Mouse (Mus musculus): ENCODE results near the gene Lcn5.

The Lcn5 gene

DNA sequence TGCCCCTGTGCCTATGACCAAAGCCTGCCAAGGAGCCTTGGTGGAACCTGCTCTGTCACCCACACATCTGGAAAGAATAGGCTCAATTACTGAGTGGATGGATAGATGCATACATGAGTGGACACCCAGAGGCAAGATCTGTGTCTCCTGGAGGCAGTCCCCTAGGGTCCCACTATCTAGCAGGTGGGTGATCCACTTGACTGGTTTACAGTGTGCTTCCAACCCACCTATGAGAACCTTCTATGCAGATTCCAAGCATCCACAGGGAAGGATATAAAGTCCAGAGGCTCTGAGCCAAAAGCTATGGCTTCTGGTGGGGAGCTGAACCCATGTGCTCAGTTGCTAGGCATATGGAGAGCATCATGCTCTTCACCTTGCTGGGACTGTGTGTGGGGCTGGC, at the start of gene Lcn5:
TSS of gene Lcn5 (plus strand) at position 301 of the 400 bp plus-strand sequence.
- no peak for DNase-seq

DNA sequence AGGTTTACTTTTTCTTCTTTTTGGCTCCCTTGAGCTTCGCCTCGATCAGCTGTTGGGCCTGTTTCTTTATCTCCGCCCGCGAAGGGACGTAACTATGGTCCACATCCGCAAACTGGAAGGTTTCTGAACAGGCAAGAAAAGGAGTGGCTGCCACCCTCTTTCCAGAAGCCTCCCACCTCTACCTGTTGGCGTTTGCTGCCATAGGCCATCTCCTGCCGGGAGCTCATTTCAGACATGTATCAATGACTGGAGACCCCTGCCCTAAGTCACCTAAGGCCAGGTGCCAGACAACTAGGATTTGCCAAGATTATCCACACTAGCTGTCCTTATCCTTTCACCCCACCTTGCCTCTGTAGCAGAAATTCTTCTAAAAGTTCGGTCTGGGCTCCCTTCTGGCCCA, 49.1 kb upstream of the Lcn5 start:
- DNase-seq: peak in 1 of 2 experiments; percentile 46

DNA sequence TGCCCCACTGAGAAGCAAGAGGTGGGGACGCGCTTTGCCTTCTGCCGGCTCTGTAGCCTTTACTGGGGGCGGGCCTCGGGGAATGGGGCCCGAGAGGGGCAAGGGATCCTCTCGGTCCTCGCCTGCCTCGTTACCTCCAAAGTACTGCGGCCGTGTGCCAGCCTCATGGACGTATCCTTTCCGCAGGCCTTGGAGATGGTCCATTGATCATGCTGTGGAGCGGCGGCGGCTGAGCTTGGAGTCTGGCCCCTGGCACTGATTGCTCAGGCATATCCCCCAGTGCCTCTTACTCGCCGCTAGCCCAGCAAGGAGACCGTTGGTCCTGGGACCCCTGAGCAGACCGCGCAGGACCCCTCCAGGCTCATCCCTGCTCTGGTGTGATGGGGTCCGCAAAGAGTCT, 41.4 kb upstream of the Lcn5 start:
- DNase-seq: peak; percentile 65 to 71

GRCm38 (mm10) chr2:25617578-25617977, 40.2 kb upstream of the Lcn5 start, which contains the start of gene Ccdc183:
TSS of gene Ccdc183 (minus strand) at chr2:25617678.
- no peak for DNase-seq

DNA sequence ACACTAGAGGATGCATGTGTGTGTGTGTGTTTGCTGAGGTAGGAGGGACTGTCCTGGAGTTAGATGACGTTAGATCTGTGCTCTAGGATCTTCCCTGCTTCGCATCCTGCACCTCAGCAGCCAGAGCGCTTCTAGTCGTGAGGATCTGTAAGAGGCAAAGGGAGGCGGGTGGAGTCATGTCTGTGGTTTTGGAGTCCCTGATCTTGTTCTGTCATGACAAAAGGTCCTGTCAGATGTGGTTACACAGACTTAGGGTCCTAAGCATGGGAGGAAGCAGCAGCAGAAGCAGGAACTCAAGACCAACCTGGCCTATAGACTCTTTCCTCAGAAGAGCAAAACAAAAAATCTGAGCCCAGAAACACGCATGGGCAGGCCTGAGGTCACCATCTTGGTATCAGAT, 37.4 kb upstream of the Lcn5 start:
- DNase-seq: no peak

GRCm38 (mm10) chr2:25620852-25621228, 36.9 kb upstream of the Lcn5 start:
- no peak for DNase-seq

DNA sequence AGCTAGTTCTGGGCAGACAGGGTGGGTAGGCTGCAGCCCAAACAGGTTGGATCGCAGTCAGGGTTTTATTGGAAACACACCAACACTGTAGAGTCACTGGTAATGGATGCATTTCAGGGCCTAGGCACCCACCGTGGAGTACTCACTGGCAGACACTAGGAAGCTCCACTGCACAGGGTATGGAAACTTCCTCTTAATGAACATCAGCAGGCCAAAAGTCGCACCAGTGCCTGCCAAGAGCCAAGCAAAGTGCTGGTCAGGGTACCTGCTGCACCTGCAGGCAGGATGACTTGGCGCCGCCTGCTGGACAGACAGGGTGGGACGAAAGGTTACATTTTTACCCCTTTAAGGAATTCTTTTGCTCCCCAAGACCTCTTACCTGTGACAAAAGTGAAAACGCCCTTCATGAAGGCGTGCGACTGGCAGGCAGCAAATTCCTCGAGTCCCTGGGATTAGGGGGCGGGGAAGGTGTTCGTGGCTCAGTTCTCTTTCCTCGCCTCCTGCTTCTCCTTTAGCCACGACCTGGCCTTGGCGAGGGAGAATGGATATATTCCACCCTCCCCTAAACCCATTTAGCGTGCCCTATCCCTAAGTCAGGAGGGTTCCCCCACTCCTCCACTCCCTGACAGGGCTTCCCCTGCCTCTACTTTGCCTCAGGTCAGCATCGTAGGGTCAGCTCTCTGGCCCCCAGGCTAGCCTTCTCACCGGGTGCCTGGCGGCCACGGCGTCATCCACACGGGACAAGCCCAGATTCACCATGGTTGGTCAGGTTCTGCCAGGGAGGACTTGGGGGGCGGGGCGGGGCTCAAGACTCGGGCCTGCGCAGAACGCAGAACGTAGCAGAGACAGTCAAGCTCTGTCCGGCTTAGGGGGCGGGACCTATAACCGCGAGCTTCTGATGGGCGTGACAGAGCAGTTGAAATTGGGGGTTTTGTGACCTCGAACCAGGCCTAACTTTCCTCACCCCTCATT, 36.2 kb upstream of the Lcn5 start, which contains the start of gene Tmem141:
TSS of gene Tmem141 (minus strand) at position 777 of the 972 bp plus-strand sequence.
- peak; percentile 92 to 95 for DNase-seq

- no peak for DNase-seq
Observed at GRCm38 (mm10) chr2:25625986-25626385, 31.8 kb upstream of the Lcn5 start.

DNA sequence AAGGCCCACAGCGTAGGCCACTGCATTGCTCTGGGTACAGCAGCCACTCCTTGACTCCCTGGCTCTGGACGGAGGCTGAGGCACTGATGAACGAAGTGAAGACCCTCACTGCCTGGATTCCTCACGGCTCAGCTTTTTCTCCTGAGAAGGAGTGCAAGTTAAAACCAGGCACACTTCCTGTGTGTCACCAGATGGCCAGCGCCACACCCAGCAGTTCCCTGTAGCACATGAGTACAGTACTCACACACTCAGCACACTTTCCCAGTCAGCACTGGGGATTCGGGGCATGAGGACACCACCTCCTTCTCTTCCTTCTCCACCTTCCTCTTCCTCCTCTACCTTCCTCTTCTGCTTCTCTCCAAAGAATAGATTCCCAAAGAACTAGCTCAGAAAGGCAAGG, 29.9 kb upstream of the Lcn5 start, which contains the start of gene Fcna:
TSS of gene Fcna (minus strand) at position 220 of the 400 bp plus-strand sequence.
- no peak for DNase-seq

DNA sequence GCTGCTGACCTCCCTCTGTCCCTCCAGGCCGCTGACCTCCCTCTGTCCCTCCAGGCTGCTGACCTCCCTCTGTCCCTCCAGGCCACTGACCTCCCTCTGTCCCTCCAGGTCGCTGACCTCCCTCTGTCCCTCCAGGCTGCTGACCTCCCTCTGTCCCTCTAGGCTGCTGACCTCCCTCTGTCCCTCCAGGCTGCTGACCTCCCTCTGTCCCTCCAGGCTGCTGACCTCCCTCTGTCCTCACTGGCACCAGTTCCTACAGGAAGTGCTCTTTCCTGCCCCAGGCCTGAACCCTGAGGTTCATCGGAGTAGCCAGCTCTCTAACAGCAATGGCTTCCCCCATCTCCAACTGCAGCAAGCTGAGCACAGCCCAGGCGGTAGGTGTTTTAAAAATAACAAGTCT, 29.0 kb upstream of the Lcn5 start:
- no peak for DNase-seq

DNA sequence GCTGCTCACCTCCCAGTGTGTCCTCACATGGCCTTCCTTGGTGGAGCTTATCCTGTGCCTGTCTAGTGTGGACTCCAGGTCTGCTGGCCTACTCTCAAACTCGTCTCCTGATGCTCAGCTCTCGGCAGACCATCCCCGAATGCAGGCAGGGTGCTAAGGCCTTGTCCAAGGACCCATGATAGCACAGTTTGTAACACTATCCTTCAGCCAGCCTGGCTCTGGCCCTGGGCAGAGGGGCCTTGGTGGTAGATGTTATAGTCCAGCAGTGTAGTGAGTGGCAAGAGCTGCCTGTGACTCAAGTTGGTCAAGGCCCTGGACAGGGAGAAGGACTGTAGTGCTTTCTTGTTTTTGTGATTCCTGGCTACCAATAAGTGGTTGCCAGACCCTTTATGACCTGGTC, 24.1 kb upstream of the Lcn5 start:
- no peak for DNase-seq

- no peak for DNase-seq
Observed at GRCm38 (mm10) chr2:25634046-25634445, 23.7 kb upstream of the Lcn5 start.

- DNase-seq: peak; percentile 84
Observed at GRCm38 (mm10) chr2:25639890-25640289, 17.9 kb upstream of the Lcn5 start.

DNA sequence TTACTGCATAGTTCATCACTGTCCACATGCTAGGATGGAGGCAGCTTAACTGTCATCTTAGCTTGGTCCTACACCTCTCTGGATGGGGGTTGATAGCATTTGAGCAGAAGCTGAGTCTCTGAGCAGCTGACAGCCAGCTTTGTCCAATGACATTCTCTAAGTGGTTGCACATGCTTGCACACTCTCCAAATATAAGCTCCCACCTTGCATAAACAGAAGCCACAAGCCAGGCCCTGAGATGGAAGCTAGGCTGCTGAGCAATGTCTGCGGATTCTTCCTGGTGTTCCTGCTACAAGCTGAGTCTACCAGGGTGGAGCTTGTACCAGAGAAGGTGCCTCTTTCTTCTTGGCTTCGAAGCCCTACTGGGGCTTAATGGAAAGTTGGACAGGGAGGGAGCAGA, 4.8 kb upstream of the Lcn5 start, which contains the start of gene Lcn8:
TSS of gene Lcn8 (plus strand) at position 219 of the 400 bp plus-strand sequence.
- no peak for DNase-seq

DNA sequence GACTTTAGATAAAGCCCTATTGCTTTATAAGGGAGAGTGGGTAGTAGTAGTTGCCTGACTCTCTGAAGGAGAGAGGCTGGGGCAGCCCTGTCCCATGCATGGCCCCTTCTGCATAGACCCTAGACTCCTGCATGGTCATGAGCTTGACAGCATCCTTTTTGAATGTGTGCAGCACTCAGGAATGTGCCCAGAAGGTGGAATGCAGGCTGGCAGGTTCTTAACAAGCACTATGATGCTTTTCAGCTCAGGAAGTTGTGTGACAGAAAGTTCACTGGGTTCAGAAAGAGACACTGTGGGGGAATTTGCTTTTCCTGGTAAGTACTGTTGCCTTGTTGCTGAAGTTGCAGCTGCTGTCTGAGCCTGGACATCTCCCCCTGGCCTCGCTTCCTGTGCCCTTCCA, 3.2 kb upstream of the Lcn5 start:
- no peak for DNase-seq

DNA sequence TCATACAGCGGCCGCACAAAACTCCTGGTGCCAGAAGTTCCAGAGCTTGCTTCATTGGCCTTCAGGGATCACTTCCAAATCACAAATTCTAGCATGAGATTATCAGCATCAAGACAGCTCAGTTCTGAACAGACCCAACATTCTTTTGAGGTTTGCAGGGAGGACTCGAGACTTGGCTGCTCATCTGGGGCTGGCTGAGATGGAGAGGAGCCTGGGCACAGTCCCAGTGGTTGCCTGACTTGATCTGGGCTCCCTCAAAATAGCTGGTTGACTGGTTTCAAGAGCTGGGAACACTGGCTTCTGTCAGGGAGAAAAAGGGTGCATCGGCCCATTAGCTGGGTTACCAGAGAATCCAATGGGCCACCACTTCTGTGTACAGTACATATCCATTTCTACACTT, 1.1 kb upstream of the Lcn5 start:
- peak; percentile 59 to 72 for DNase-seq

DNA sequence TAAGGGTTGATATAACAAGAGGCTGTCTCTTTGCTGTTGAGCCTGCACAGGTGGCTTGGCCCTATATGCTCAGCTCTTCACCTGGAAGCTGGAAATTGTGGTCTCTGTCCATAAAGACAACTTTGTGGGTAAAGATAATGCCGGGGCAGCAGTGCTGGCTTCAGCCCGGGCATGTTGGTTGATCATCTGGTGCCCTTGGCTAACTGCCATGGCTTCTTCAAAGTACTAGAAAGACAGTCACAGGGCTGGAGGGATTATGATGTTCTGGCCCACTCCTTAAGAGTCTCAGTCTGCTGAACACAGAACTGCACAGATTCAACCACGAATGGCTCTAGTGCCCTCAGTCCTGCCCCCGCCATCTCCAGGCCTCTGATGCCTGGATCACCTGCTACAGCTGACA, 506 bp upstream of the Lcn5 start:
- peak; percentile 78 to 80 for DNase-seq

DNA sequence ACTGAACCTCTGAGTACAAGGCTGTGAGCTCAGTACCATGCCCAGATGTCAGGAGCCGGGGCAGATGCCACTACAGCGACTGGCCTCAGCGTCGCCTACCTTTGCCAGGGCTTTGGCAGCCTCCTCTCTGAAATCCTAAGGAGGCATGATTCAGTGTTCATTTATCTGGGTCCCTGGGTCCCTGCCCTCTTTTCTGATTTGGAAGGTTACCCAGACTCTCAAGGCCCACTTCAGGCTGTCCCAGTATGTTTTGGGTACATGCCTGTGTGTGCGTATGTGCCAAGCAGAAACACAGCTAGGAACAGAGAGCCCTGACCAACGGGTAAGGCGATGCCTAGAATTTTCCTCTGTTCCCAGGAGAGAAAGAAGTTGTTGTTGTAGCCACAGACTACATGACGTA, 2.5 kb downstream of the Lcn5 start:
- no peak for DNase-seq

DNA sequence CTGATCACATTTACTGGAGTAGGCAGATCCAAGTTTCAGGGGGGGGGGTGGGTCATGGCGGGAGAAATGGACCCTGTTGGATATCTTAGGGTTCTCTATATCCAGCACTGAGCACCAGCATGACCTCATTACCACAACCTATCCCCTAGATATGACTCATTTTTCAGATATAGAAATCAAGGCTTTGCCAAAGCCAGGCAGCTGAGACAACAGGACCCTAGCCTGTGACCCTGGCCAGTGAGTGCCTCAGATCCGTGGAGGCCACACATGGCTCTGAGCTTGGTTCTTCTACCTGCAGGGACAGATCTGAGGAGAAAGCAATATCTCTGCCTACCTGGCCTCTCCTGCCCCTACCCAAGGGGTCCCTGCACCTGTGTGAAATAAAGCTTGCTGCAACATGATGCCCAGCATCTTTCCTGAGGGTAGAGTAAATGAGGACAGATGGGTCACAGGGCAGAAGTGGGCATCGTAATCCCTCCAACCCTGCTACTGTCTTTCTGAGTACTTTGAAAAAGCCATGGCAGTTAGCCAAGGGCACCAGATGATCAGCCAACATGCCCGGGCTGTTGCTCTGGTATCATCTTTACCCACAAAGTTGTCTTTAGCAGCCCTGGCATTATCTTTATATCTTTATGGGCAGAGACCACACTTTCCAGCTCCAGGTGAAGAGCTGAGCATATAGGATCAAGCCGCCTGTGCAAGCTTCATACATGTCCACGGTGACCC, 3.7 kb downstream of the Lcn5 start:
- peak; percentile 56 to 57 for DNase-seq

- peak; percentile 80 to 83 for DNase-seq
Observed at GRCm38 (mm10) chr2:25663511-25663910, 5.8 kb downstream of the Lcn5 start.

- DNase-seq: no peak
Observed at GRCm38 (mm10) chr2:25664125-25664524, 6.4 kb downstream of the Lcn5 start.

DNA sequence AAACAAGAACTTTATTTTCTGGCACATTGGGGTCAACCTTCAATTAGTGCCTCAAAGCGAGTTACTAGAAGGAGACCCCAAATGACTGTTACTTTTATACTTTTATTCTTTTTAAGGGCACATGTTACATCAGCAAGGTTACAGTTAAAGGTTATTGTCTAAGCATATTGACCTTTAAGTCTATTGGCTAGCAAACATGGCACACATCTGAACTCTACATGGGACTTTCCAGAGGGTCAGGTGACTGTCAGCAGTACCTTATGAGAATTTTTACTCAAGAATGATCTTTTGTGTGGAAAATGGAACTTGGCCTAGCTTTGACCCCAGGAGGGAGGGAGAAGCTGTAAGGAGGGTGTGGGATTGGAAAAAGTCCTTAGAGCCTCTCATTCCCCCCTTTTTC, 8.8 kb downstream of the Lcn5 start:
- no peak for DNase-seq

DNA sequence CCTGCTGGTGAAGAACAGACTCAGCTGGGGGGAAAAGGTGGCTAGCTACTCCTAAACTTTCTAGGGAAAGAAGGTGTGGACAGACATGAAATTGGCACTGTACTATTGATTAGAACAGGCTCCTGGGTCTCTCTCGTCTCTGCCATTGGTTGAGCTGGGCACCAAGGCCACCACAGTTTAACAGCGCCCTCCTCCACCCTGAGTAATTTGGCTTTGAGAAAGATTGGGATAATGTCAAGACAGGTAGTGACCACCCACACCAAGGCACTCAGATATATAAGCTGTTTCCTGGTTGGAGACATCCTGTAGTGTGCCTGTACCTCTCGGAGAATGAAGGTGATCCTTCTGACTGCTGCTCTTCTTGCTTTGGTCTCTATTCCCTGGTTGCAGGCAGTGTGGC, 18.7 kb downstream of the Lcn5 start, which contains the start of gene Lcn6:
TSS of gene Lcn6 (plus strand) at position 301 of the 400 bp plus-strand sequence.
- no peak for DNase-seq
